Comparison of ENCODE assay signal across 28 mouse cellular contexts in genomic region chr14:30043356-30043940, GRCm38 (mm10). TPM values are rescaled to one million over a fixed set of nuclear protein-coding genes. Genes with fewer than 3 reads are reported as not detected.
A peak's percentile ranks its signal among the peaks of the same experiment; 100 is the strongest.
DNase-seq lines count a peak whose midpoint lies in the region; ATAC-seq and TF ChIP-seq lines count a peak whose summit lies in the region.
"Had no signal": no experiment of that assay in that cellular context is flagged by ENCODE, and none has a peak within 500 bp of the region (broad histone marks: within the 10 kb centered on the region; RNA-seq: fewer than 3 reads in every experiment).

No protein-coding gene starts in this region.

- no peak for TF ChIP-seq CTCF in lung, adult 2 months (IDR thresholded peaks at IDR 0.05; ENCODE audit: insufficient read depth, low read length)

- 77% methylated on average over 7 of the region's 7 CpGs for WGBS in lung, adult 2 months
- 89% methylated on average over 7 of the region's 7 CpGs for WGBS in neural tube, embryonic 15.5 days

- DNase-seq in heart, adult 18-20 months = peak; percentile 41 to 44
- DNase-seq in heart, adult 8-10 months (ENCODE audit: low spot score) = no peak
- DNase-seq in lung, postnatal 10 days = peak; percentile 22
- DNase-seq in lung, adult 2 months = no peak
- DNase-seq in heart, postnatal 36 days = peak; percentile 28 to 40
- DNase-seq in cerebellum, adult 11 months = no peak
- DNase-seq in thymus, postnatal 4 days = no peak
- DNase-seq: B cell, adult 2 months; cerebellum, adult 11-12 months; cerebellum, postnatal 10 days; gastrocnemius, postnatal 36 days; kidney, adult 18-20 months; layer of hippocampus, adult 9-11 months; liver, embryonic 13.5 days; lung, embryonic 14.5 days; thymus, postnatal 36 days had no signal

- TF ChIP-seq POLR2A in lung, adult 2 months (IDR thresholded peaks at IDR 0.05; ENCODE audit: borderline replicate concordance, extremely low read depth, low read depth, low read length) = no peak

- H3K27ac ChIP-seq in neural tube, embryonic 15.5 days (replicated peaks) = no peak overlapping the region
- H3K27ac ChIP-seq: forebrain, embryonic 10.5 days; hindbrain, embryonic 14.5 days; liver, embryonic 13.5 days; midbrain, embryonic 13.5 days; neural tube, embryonic 13.5 days; stomach, embryonic 15.5 days had no signal

- no peak overlapping the region for H3K9ac ChIP-seq in neural tube, embryonic 15.5 days (replicated peaks)
- H3K9ac ChIP-seq: hindbrain, embryonic 14.5 days; liver, embryonic 13.5 days; lung, embryonic 14.5 days; midbrain, embryonic 13.5 days; neural tube, embryonic 13.5 days; stomach, embryonic 15.5 days had no signal

- no peaks in the 10 kb centered on the region for H3K27me3 ChIP-seq in neural tube, embryonic 15.5 days (replicated peaks)
- H3K27me3 ChIP-seq: liver, embryonic 13.5 days; midbrain, embryonic 13.5 days; neural tube, embryonic 13.5 days; stomach, embryonic 15.5 days had no signal

- peaks cover 42% of the 10 kb centered on the region for H3K36me3 ChIP-seq in neural tube, embryonic 15.5 days
- H3K36me3 ChIP-seq: forebrain, embryonic 10.5 days; liver, embryonic 13.5 days; stomach, embryonic 15.5 days had no signal

- no peaks in the 10 kb centered on the region for H3K9me3 ChIP-seq in neural tube, embryonic 15.5 days (replicated peaks)
- H3K9me3 ChIP-seq: forebrain, embryonic 10.5 days; liver, embryonic 13.5 days; midbrain, embryonic 13.5 days; neural tube, embryonic 13.5 days; stomach, embryonic 15.5 days had no signal

- intact Hi-C loops in heart, postnatal 36 days (cut with DNase I) = no loop called here

- H3K4me3 ChIP-seq in lung, adult 2 months (replicated peaks; ENCODE audit: extremely low read depth, low read depth, low read length) = no peak overlapping the region
- H3K4me3 ChIP-seq in neural tube, embryonic 15.5 days (replicated peaks) = no peak overlapping the region
- H3K4me3 ChIP-seq: forebrain, embryonic 10.5 days; liver, embryonic 13.5 days; megakaryocyte, embryonic 14.5 days; midbrain, embryonic 13.5 days; myocyte; neural tube, embryonic 13.5 days; stomach, embryonic 15.5 days had no signal

- H3K4me2 ChIP-seq in neural tube, embryonic 15.5 days = no peak overlapping the region
- H3K4me2 ChIP-seq: hindbrain, embryonic 14.5 days; liver, embryonic 13.5 days; lung, embryonic 14.5 days; midbrain, embryonic 13.5 days; neural tube, embryonic 13.5 days; stomach, embryonic 15.5 days had no signal

- ATAC-seq in neural tube, embryonic 15.5 days (ENCODE audit: low FRiP score) = no peak
- ATAC-seq: activated CD4-positive, CD25-positive, alpha-beta regulatory T cell, adult 4 months; forebrain, embryonic 16.5 days; inflammation-experienced regulatory T-cells, adult 6 months; midbrain, embryonic 13.5 days had no signal

- no peaks in the 10 kb centered on the region for H3K4me1 ChIP-seq in lung, adult 2 months (ENCODE audit: control insufficient read depth, insufficient read depth, low read length)
- H3K4me1 ChIP-seq in neural tube, embryonic 15.5 days = no peaks in the 10 kb centered on the region
- H3K4me1 ChIP-seq: forebrain, embryonic 10.5 days; liver, embryonic 13.5 days; megakaryocyte, embryonic 14.5 days; midbrain, embryonic 13.5 days; neural tube, embryonic 13.5 days had no signal

RNA-seq across cellular contexts. Expression of gene Chdh, which starts 34.6 kb away (rescaled TPM):
- 1 to 10 TPM in 1 of 2 experiments, under 1 TPM in 1; 0.57 to 1.6 TPM for total RNA-seq in heart, adult 18-20 months (2021)
- total RNA-seq in heart, adult 8-10 months (2022) = under 1 TPM; 0.16 to 0.29 (median 0.21) TPM
- 2.1 and 2.2 TPM in 2 replicates for polyA plus RNA-seq in lung, adult 2 months (2012; rRNA removed)
- under 1 TPM; 0.35 to 0.56 TPM for total RNA-seq in heart, postnatal 36 days (2021)
- 0.52 and 1.7 TPM in 2 replicates for polyA plus RNA-seq in neural tube, embryonic 15.5 days (2015; fragmentation: Nextera tagmentation; extraction: Ambion mirVana)
- polyA plus RNA-seq: embryonic facial prominence, embryonic 11.5 days; forebrain, embryonic 10.5 days; myocyte had no signal

RNA-seq across cellular contexts. Expression of gene Il17rb, which starts 34.8 kb away (rescaled TPM):
- under 1 TPM in 1 of 2 experiments, not detected in 1; 0.36 TPM for total RNA-seq in heart, adult 18-20 months (2021)
- total RNA-seq in heart, adult 8-10 months (2022) = under 1 TPM in 2 of 4 experiments, not detected in 2; 0.19 TPM
- 0.64 and 0.88 TPM in 2 replicates for polyA plus RNA-seq in lung, adult 2 months (2012; rRNA removed)
- total RNA-seq in heart, postnatal 36 days (2021) = not detected
- polyA plus RNA-seq in neural tube, embryonic 15.5 days (2015; fragmentation: Nextera tagmentation; extraction: Ambion mirVana) = 0.96 and 4.2 TPM in 2 replicates
- total RNA-seq: gastrocnemius, postnatal 36 days had no signal

Comparison
In these comparisons a context has a peak if more than half of its experiments do, and no peak if none do; other contexts are left out.
1. DNase-seq: peak in heart, adult 18-20 months (2 of 2), lung, postnatal 10 days (single experiment) and heart, postnatal 36 days (2 of 2); none in heart, adult 8-10 months (single experiment), lung, adult 2 months (single experiment), cerebellum, adult 11 months (single experiment) and thymus, postnatal 4 days (single experiment).